Mouse (Mus musculus): ENCODE measurements around the gene Zfp148. TPM values are rescaled to one million over a fixed set of nuclear protein-coding genes. Genes with fewer than 3 reads are reported as not detected.
"Not testable (repeated sequence)": the region's sequence is repeated elsewhere in the genome, so short reads cannot be mapped to it uniquely, and the experiment has no call there.

Zfp148 gene
- polyA plus RNA-seq, 1 experiment from 2014 or later: 48.2 TPM

DNA sequence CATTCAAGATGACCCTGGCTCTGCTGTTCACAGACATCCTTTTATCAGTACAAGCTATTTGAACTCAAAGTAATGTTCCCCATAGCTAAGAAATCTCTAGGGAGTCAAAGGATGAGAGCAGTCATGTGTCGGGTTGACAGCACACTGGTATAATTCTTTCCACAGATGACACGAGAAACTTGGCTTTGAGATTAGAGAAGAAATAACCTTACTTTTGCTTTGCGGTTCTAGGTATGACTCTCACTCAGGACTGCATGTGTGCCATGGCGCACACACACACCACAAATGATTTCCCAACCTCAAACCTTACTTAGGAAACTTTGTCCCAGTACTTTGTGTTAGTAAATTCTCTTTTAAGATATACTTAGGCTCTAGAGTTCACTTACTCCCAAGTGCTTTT lies 113.7 kb downstream of the Zfp148 start:
- Histone ChIP-seq H3K9ac (ENCODE audit: low read length) (no peak overlapping the region), H3K27ac (ENCODE audit: low read length) (no peak overlapping the region), H3K4me3 (replicated peaks; ENCODE audit: low read length) (no peak overlapping the region), H3K4me2 (ENCODE audit: low read depth, low read length) (no peak overlapping the region), H3K27me3 (ENCODE audit: control insufficient read depth, insufficient read depth, low read length) (no peaks in the 10 kb centered on the region), H3K4me1 (ENCODE audit: control insufficient read depth, insufficient read depth, low read length) (no peaks in the 10 kb centered on the region), H3K9me3 (replicated peaks; ENCODE audit: control insufficient read depth, low read length) (no peaks in the 10 kb centered on the region), H3K36me3 (ENCODE audit: control insufficient read depth, insufficient read depth, low read length) (peaks cover 6% of the 10 kb centered on the region)
- no peak for ATAC-seq (ENCODE audit: insufficient read depth, low FRiP score)
- 89% methylated on average over 4 of the region's 4 CpGs for WGBS

DNA sequence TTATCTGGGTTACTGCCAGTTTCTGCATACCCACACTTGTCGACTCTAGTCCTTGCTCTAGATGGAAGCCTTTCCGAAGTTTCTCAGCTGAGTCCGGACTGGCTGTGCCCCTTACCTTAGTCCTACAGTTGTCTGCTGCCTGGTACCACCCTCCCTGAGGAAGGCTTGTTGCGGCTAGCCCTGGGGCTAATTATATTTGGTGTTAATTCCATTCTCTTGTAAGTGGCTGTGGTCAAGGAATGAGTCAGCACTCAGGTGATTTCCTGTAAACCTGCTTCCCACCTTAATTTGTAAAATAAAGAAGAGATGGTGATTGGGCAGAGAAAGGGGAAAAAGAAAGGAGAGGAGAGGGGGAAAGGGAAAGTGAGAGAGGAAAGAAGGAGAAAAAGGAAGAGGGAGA lies 127.4 kb downstream of the Zfp148 start:
- H3K36me3 ChIP-seq (ENCODE audit: control insufficient read depth, insufficient read depth, low read length): 0 out of 2 replicates have a peak, but pooled peaks cover 5% of the 10 kb centered on the region
- H3K4me3 ChIP-seq (replicated peaks; ENCODE audit: low read length): no peak overlapping the region
- ATAC-seq (ENCODE audit: insufficient read depth, low FRiP score): no peak
- no peak overlapping the region for H3K27ac ChIP-seq (ENCODE audit: low read length)
- no peaks in the 10 kb centered on the region for H3K9me3 ChIP-seq (replicated peaks; ENCODE audit: control insufficient read depth, low read length)
- no peak overlapping the region for H3K4me2 ChIP-seq (ENCODE audit: low read depth, low read length)
- WGBS: 89% methylated on average over 4 of the region's 4 CpGs
- no peaks in the 10 kb centered on the region for H3K4me1 ChIP-seq (ENCODE audit: control insufficient read depth, insufficient read depth, low read length)
- no peaks in the 10 kb centered on the region for H3K27me3 ChIP-seq (ENCODE audit: control insufficient read depth, insufficient read depth, low read length)
- H3K9ac ChIP-seq (ENCODE audit: low read length): no peak overlapping the region

GRCm38 (mm10) chr16:33509231-33509630 lies 128.6 kb downstream of the Zfp148 start:
- not testable (repeated sequence) for ATAC-seq (ENCODE audit: insufficient read depth, low FRiP score); H3K4me1 ChIP-seq (ENCODE audit: control insufficient read depth, insufficient read depth, low read length); H3K4me2 ChIP-seq (ENCODE audit: low read depth, low read length); H3K27ac ChIP-seq (ENCODE audit: low read length); H3K9ac ChIP-seq (ENCODE audit: low read length); H3K27me3 ChIP-seq (ENCODE audit: control insufficient read depth, insufficient read depth, low read length); H3K36me3 ChIP-seq (ENCODE audit: control insufficient read depth, insufficient read depth, low read length); H3K9me3 ChIP-seq (replicated peaks; ENCODE audit: control insufficient read depth, low read length); H3K4me3 ChIP-seq (replicated peaks; ENCODE audit: low read length)
- 89% methylated on average over 2 of the region's 2 CpGs for WGBS

DNA sequence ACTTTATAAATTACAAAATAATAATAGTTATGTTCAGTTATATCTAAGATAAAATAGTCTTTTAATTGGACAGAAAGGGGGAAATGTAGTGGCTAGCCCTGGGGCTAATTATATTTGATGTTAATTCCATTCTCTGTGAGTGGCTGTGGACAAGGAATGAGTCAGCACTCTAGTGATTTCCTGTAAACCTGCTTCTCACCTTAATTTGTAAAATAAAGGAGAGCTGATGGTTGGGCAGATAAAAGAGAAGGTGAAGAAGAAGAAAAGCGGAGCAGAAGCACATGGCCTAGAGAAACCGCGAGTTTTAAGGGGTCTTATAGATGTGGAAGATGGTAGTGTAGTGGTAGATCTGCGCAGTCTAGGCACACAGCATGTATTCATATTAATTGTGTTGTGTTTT lies 130.2 kb downstream of the Zfp148 start:
- not testable (repeated sequence) for H3K4me3 ChIP-seq (replicated peaks; ENCODE audit: low read length); ATAC-seq (ENCODE audit: insufficient read depth, low FRiP score)

DNA sequence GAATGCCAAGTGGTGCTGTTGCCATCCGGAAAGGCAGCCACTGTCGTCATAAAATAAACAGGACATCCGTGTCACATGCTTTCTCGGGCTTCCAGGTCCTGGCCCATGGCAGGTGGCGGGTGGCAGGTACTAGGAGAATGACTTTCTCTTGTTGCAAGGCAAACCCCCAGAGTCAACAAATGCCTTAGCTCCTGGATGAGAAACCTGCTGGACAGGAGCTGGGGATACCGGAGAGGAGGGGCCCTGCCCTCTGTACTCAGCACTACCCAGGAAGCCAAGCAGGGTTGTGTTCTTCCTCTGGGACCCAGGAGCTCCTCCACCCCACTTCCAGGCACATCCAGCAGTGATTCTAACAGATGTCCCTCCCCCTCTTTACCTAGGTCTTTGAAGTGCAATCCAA lies 131.9 kb downstream of the Zfp148 start:
- Histone ChIP-seq H3K4me2 (ENCODE audit: low read depth, low read length) (no peak overlapping the region), H3K36me3 (ENCODE audit: control insufficient read depth, insufficient read depth, low read length) (no peaks in the 10 kb centered on the region), H3K9me3 (replicated peaks; ENCODE audit: control insufficient read depth, low read length) (no peaks in the 10 kb centered on the region), H3K9ac (ENCODE audit: low read length) (no peak overlapping the region), H3K27me3 (ENCODE audit: control insufficient read depth, insufficient read depth, low read length) (no peaks in the 10 kb centered on the region), H3K4me1 (ENCODE audit: control insufficient read depth, insufficient read depth, low read length) (peaks cover 11% of the 10 kb centered on the region), H3K4me3 (replicated peaks; ENCODE audit: low read length) (no peak overlapping the region), H3K27ac (ENCODE audit: low read length) (peak overlapping the region; percentile 46)
- peak; percentile 82 for ATAC-seq (ENCODE audit: insufficient read depth, low FRiP score)
- WGBS: 43% methylated on average over 6 of the region's 6 CpGs

More for the DNA sequence above, 130.2 kb downstream of the Zfp148 start:
- H3K27ac ChIP-seq (ENCODE audit: low read length); H3K27me3 ChIP-seq (ENCODE audit: control insufficient read depth, insufficient read depth, low read length); H3K9me3 ChIP-seq (replicated peaks; ENCODE audit: control insufficient read depth, low read length); H3K9ac ChIP-seq (ENCODE audit: low read length); H3K36me3 ChIP-seq (ENCODE audit: control insufficient read depth, insufficient read depth, low read length); H3K4me2 ChIP-seq (ENCODE audit: low read depth, low read length); H3K4me1 ChIP-seq (ENCODE audit: control insufficient read depth, insufficient read depth, low read length): not testable (repeated sequence)
- over 99% methylated on average over 4 of the region's 4 CpGs for WGBS

DNA sequence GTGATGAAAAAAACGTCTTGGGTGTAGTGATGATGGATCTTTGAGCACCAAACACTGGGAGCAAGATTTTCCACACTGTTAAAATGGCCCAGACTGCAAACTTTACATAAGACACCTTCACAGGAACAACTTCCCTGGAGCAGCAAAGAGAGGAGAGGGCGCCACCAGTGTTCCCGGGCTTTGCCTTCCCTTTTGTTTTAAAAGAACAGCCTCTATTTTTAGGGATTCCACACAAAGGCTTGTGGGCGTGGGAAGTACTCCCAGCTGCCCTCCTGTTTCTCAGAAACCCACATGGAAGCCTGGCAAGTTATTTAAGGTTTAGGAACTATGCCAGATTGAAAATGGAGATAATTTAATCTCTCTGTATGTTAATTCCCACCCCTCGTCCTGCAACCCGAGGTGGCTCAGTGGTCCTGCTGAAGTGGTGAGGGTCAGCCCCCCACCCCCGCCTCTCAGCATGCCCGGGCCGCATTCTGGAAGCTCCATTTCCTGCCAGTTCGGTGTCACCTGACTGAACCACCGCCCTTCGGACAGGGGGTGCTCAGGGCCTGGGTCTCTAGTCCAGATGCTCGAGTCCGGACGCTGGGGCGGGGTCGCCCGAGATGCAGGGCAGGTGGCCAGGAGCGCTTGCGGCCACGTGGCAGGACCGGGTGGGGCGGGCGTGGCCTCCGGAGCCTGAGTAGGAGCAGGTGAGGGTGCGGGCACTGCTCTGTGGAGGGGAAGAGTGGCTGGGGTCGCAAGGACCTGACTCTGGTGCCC lies 136.3 kb downstream of the Zfp148 start, which contains the start of gene Slc12a8:
Slc12a8 (plus strand) TSS at position 522 of the 759 bp plus-strand sequence.
- 7% methylated on average over 27 of the region's 27 CpGs for WGBS
- Histone ChIP-seq H3K27me3 (ENCODE audit: control insufficient read depth, insufficient read depth, low read length) (no peaks in the 10 kb centered on the region), H3K4me2 (ENCODE audit: low read depth, low read length) (peak within 1 kb of the TSS; percentile 72), H3K27ac (ENCODE audit: low read length) (no peak within 1 kb of the TSS), H3K4me3 (replicated peaks; ENCODE audit: low read length) (peak within 1 kb of the TSS; percentile 39), H3K36me3 (ENCODE audit: control insufficient read depth, insufficient read depth, low read length) (no peaks in the 10 kb centered on the region), H3K9ac (ENCODE audit: low read length) (peak within 1 kb of the TSS; percentile 61), H3K9me3 (replicated peaks; ENCODE audit: control insufficient read depth, low read length) (no peaks in the 10 kb centered on the region), H3K4me1 (ENCODE audit: control insufficient read depth, insufficient read depth, low read length) (peaks cover 19% of the 10 kb centered on the region)
- ATAC-seq (ENCODE audit: insufficient read depth, low FRiP score): peak; percentile 55; the same call in 1 of the 2 replicates

GRCm38 (mm10) chr16:33517627-33518026 lies 137.0 kb downstream of the Zfp148 start:
- Histone ChIP-seq H3K4me2 (ENCODE audit: low read depth, low read length) (peak overlapping the region; percentile 72), H3K9me3 (replicated peaks; ENCODE audit: control insufficient read depth, low read length) (no peaks in the 10 kb centered on the region), H3K4me1 (ENCODE audit: control insufficient read depth, insufficient read depth, low read length) (peaks cover 19% of the 10 kb centered on the region), H3K27ac (ENCODE audit: low read length) (no peak overlapping the region), H3K9ac (ENCODE audit: low read length) (peak overlapping the region; percentile 61), H3K4me3 (replicated peaks; ENCODE audit: low read length) (peak overlapping the region; percentile 39; the same call in 1 of the 2 replicates), H3K36me3 (ENCODE audit: control insufficient read depth, insufficient read depth, low read length) (no peaks in the 10 kb centered on the region), H3K27me3 (ENCODE audit: control insufficient read depth, insufficient read depth, low read length) (no peaks in the 10 kb centered on the region)
- 36% methylated on average over 4 of the region's 4 CpGs for WGBS
- ATAC-seq (ENCODE audit: insufficient read depth, low FRiP score): no peak

DNA sequence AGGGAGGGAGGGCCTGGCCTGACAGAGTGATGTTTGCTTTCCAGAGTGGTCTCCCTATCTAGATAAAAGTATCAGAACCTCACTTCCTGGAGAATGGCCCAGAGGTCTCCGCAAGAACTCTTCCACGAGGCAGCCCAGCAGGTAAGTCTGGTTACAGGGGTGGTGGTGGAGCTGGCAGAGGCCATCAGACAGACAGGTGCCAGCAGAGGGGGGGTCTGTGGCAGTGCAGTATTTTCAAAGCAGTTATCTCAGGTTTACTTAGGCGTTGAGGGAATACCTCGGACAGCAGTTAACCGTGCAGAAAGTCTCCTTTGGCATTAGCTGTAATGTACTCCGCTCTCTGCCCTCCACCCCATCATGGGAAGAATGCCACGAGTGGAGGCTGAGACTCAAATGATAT lies 137.6 kb downstream of the Zfp148 start:
- Histone ChIP-seq H3K4me2 (ENCODE audit: low read depth, low read length) (no peak overlapping the region), H3K9me3 (replicated peaks; ENCODE audit: control insufficient read depth, low read length) (no peaks in the 10 kb centered on the region), H3K4me1 (ENCODE audit: control insufficient read depth, insufficient read depth, low read length) (peaks cover 19% of the 10 kb centered on the region), H3K27me3 (ENCODE audit: control insufficient read depth, insufficient read depth, low read length) (no peaks in the 10 kb centered on the region), H3K36me3 (ENCODE audit: control insufficient read depth, insufficient read depth, low read length) (no peaks in the 10 kb centered on the region), H3K27ac (ENCODE audit: low read length) (no peak overlapping the region), H3K9ac (ENCODE audit: low read length) (no peak overlapping the region; the same call in 1 of the 2 replicates), H3K4me3 (replicated peaks; ENCODE audit: low read length) (no peak overlapping the region)
- ATAC-seq (ENCODE audit: insufficient read depth, low FRiP score): no peak
- WGBS: 50% methylated on average over 7 of the region's 7 CpGs

DNA sequence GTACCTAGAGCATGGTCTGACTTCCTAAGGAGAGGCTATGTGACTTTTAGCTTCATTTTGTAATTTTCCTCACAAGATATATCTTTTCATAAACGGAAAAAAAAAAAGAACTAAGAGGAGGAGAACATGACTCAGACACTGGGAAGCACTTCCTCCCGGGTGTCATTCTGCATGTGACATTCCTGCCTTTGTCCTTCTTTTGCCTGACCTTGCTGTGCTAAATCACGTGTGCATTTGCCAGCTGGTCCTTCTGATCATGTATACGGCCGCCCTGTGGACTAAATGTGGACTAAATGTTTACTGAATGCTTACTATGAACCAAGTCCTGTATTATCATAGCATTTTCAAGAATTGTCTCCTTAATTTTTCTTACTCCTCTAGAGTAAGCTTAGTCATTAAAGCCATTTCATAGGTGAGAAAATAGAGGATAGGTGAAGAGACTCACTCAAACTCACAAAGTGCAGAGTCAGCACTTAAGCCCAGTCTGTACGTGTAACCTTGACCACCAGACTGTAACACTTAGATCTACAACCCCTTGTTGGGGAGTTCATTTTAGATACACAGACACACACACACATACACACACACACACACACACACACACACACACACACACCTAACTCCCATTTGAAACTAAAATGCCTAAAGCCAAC lies 139.4 kb downstream of the Zfp148 start:
- no peak for ATAC-seq (ENCODE audit: insufficient read depth, low FRiP score)
- Histone ChIP-seq H3K27me3 (ENCODE audit: control insufficient read depth, insufficient read depth, low read length) (no peaks in the 10 kb centered on the region), H3K9ac (ENCODE audit: low read length) (no peak overlapping the region), H3K4me3 (replicated peaks; ENCODE audit: low read length) (no peak overlapping the region), H3K4me1 (ENCODE audit: control insufficient read depth, insufficient read depth, low read length) (peaks cover 19% of the 10 kb centered on the region), H3K36me3 (ENCODE audit: control insufficient read depth, insufficient read depth, low read length) (no peaks in the 10 kb centered on the region), H3K27ac (ENCODE audit: low read length) (no peak overlapping the region), H3K9me3 (replicated peaks; ENCODE audit: control insufficient read depth, low read length) (no peaks in the 10 kb centered on the region), H3K4me2 (ENCODE audit: low read depth, low read length) (no peak overlapping the region)
- 61% methylated on average over 6 of the region's 6 CpGs for WGBS
